Mouse (Mus musculus): ENCODE measurements around the gene Olfr1418. TPM values are rescaled to one million over a fixed set of nuclear protein-coding genes. Genes with fewer than 3 reads are reported as not detected.
A peak's percentile ranks its signal among the peaks of the same experiment; 100 is the strongest.

Gene Olfr1418
- total and polyA plus RNA-seq, 3 experiments, result not detected

DNA sequence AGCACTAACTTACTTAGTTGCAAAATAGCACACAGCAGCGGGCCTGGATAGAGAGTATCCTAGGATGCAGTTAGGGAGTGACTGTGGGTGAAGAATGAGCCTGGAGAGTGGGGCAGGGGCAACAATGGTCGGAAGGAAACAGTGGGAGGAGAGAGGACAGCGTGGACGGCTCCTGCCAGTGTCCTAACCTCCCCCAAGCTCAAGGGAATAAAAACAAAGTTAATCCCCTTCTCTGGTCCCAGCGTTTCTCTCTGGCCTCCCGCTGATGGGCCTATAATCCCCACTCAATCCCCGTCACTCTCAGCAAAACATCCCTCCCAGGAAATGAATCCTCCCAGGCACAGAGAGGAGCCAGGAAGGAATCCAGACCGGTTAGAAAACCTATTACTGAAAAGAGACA is 47.2 kb downstream of the Olfr1418 start:
- Histone ChIP-seq H3K36me3 (ENCODE audit: control insufficient read depth in 1 of 2, insufficient read depth in 2 of 2, low read length in 2 of 2) (peaks cover 0 to 18% of the 10 kb centered on the region in 2 experiments; a peak in 2 of 4 replicates), H3K4me1 (ENCODE audit: control insufficient read depth in 1 of 2, insufficient read depth in 2 of 2, low read length in 2 of 2) (peaks cover 11 to 16% of the 10 kb centered on the region in 2 experiments), H3K9ac (ENCODE audit: control insufficient read depth, low read depth, low read length, poor library complexity, severe bottlenecking) (no peak overlapping the region), H3K9me3 (replicated peaks; ENCODE audit: insufficient read depth, low read length) (no peaks in the 10 kb centered on the region), H3K79me2 (ENCODE audit: control insufficient read depth, insufficient read depth, low read length, poor library complexity) (no peaks in the 10 kb centered on the region), H3K27ac (ENCODE audit: control insufficient read depth, low read depth, low read length) (no peak overlapping the region), H3K27me3 (ENCODE audit: control insufficient read depth in 1 of 2, insufficient read depth in 2 of 2, low read length in 2 of 2) (no peaks in the 10 kb centered on the region; a peak in 1 of 4 replicates), H3K4me3 (ENCODE audit: control insufficient read depth in 1 of 2, insufficient read depth in 1 of 2, low read depth in 2 of 2, low read length in 2 of 2) (no peak overlapping the region)
- TF ChIP-seq POLR2AphosphoS5 (IDR thresholded peaks at IDR 0.05; ENCODE audit: borderline replicate concordance, low read depth, low read length) (no peak), MYB (IDR thresholded peaks at IDR 0.05; ENCODE audit: low read depth, low read length) (no peak), TAL1 (IDR thresholded peaks at IDR 0.05; ENCODE audit: low read length) (no peak), POLR2A (IDR thresholded peaks at IDR 0.05; ENCODE audit: control insufficient read depth in 1 of 2, insufficient read depth in 1 of 2, low read depth in 1 of 2, low read length in 2 of 2, poor library complexity in 1 of 2) (no peak), MXI1 (IDR thresholded peaks at IDR 0.05; ENCODE audit: low read depth, low read length) (no peak), POLR2AphosphoS2 (IDR thresholded peaks at IDR 0.05; ENCODE audit: low read length) (no peak), EP300 (IDR thresholded peaks at IDR 0.05; ENCODE audit: low read depth in 1 of 2, low read length in 2 of 2) (no peak), TBP (IDR thresholded peaks at IDR 0.05; ENCODE audit: low read depth, low read length) (no peak), MAFK (IDR thresholded peaks at IDR 0.05; ENCODE audit: borderline replicate concordance, low read depth, low read length) (no peak), ELF1 (IDR thresholded peaks at IDR 0.05; ENCODE audit: low read depth, low read length) (no peak)
- DNase-seq (ENCODE audit: low read depth, low spot score), result no peak

- DNase-seq (ENCODE audit: low read depth, low spot score), result no peak
- H3K9me3 ChIP-seq (replicated peaks; ENCODE audit: insufficient read depth, low read length), result no peaks in the 10 kb centered on the region
Observed at GRCm38 (mm10) chr19:11813136-11813535, 47.7 kb downstream of the Olfr1418 start.

GRCm38 (mm10) chr19:11811688-11812365 is 49.0 kb downstream of the Olfr1418 start:
- Histone ChIP-seq H3K9ac (ENCODE audit: control insufficient read depth, low read depth, low read length, poor library complexity, severe bottlenecking) (no peak overlapping the region), H3K27ac (ENCODE audit: control insufficient read depth, low read depth, low read length) (no peak overlapping the region), H3K27me3 (ENCODE audit: control insufficient read depth in 1 of 2, insufficient read depth in 2 of 2, low read length in 2 of 2) (no peaks in the 10 kb centered on the region; a peak in 1 of 4 replicates), H3K36me3 (ENCODE audit: control insufficient read depth in 1 of 2, insufficient read depth in 2 of 2, low read length in 2 of 2) (peaks cover 0 to 31% of the 10 kb centered on the region in 2 experiments; a peak in 2 of 4 replicates), H3K9me3 (replicated peaks; ENCODE audit: insufficient read depth, low read length) (no peaks in the 10 kb centered on the region), H3K4me3 (ENCODE audit: control insufficient read depth in 1 of 2, insufficient read depth in 1 of 2, low read depth in 2 of 2, low read length in 2 of 2) (no peak overlapping the region), H3K4me1 (ENCODE audit: control insufficient read depth in 1 of 2, insufficient read depth in 2 of 2, low read length in 2 of 2) (peaks cover 13 to 32% of the 10 kb centered on the region in 2 experiments), H3K79me2 (ENCODE audit: control insufficient read depth, insufficient read depth, low read length, poor library complexity) (no peaks in the 10 kb centered on the region)
- peak; percentile 56 for DNase-seq (ENCODE audit: low read depth, low spot score)
- TF ChIP-seq ETS1 (IDR thresholded peaks at IDR 0.05; ENCODE audit: low read depth, low read length), result 0 out of 2 replicates have a peak, but pooled peaks have one; percentile 29
- TF ChIP-seq TAL1 (IDR thresholded peaks at IDR 0.05; ENCODE audit: low read length), result peak; percentile 19
- TF ChIP-seq HCFC1 (IDR thresholded peaks at IDR 0.05; ENCODE audit: low read depth, low read length), result no peak

More at GRCm38 (mm10) chr19:11813136-11813535, 47.7 kb downstream of the Olfr1418 start:
- Histone ChIP-seq H3K27me3 (ENCODE audit: control insufficient read depth in 1 of 2, insufficient read depth in 2 of 2, low read length in 2 of 2) (no peaks in the 10 kb centered on the region; a peak in 1 of 4 replicates), H3K36me3 (ENCODE audit: control insufficient read depth in 1 of 2, insufficient read depth in 2 of 2, low read length in 2 of 2) (peaks cover 0 to 23% of the 10 kb centered on the region in 2 experiments; a peak in 2 of 4 replicates), H3K27ac (ENCODE audit: control insufficient read depth, low read depth, low read length) (no peak overlapping the region), H3K9ac (ENCODE audit: control insufficient read depth, low read depth, low read length, poor library complexity, severe bottlenecking) (no peak overlapping the region), H3K4me3 (ENCODE audit: control insufficient read depth in 1 of 2, insufficient read depth in 1 of 2, low read depth in 2 of 2, low read length in 2 of 2) (no peak overlapping the region), H3K4me1 (ENCODE audit: control insufficient read depth in 1 of 2, insufficient read depth in 2 of 2, low read length in 2 of 2) (peaks cover 11 to 22% of the 10 kb centered on the region in 2 experiments), H3K79me2 (ENCODE audit: control insufficient read depth, insufficient read depth, low read length, poor library complexity) (no peaks in the 10 kb centered on the region)
- TF ChIP-seq KAT2A (conservative IDR thresholded peaks at IDR 0.05; ENCODE audit: low read depth, low read length), result no peak
- TF ChIP-seq CHD1 (IDR thresholded peaks at IDR 0.05; ENCODE audit: low read depth, low read length), result no peak
- no peak for TF ChIP-seq POLR2AphosphoS5 (IDR thresholded peaks at IDR 0.05; ENCODE audit: borderline replicate concordance, low read depth, low read length)
- no peak for TF ChIP-seq USF1 (IDR thresholded peaks at IDR 0.05; ENCODE audit: low read depth, low read length)
- TF ChIP-seq ZMIZ1 (IDR thresholded peaks at IDR 0.05; ENCODE audit: low read depth, low read length), result no peak
- TF ChIP-seq ZC3H11A (IDR thresholded peaks at IDR 0.05; ENCODE audit: low read depth, low read length), result no peak
- no peak for TF ChIP-seq ZKSCAN1 (IDR thresholded peaks at IDR 0.05; ENCODE audit: low read depth, low read length)
- TF ChIP-seq GABPA (IDR thresholded peaks at IDR 0.05; ENCODE audit: low read depth, low read length), result no peak
- TF ChIP-seq BHLHE40 (IDR thresholded peaks at IDR 0.05; ENCODE audit: borderline replicate concordance, low read depth, low read length), result no peak

Measured in MEL (cell line).